Mouse (Mus musculus): ENCODE measurements at regions not wholly inside any gene's neighbourhood (a gene's known extent, or its start where the extent isn't known, plus 50 kb on each side); places are given as distances from the start of the nearest gene placed in this dataset.

GRCm38 (mm10) chr3:34813046-34813625 is 162.9 kb downstream of the Sox2 start:
- no peak for TF ChIP-seq CTCF (IDR thresholded peaks at IDR 0.05; ENCODE audit: low read depth)
- TF ChIP-seq EP300 (IDR thresholded peaks at IDR 0.05; ENCODE audit: low read depth) = no peak

Measured in liver, embryonic 14.5 days (tissue).